Mouse (Mus musculus) neural tube, embryonic 13.5 days (tissue): ENCODE results near the gene 1700020A23Rik. TPM values are rescaled to one million over a fixed set of nuclear protein-coding genes. Genes with fewer than 3 reads are reported as not detected.
A peak's percentile ranks its signal among the peaks of the same experiment; 100 is the strongest.

Experiments used
- ATAC-seq: fragments of 200-750 bp; cut with Nextera tagmentation; 2 replicates; pipeline ENCODE4 v1.8.0; 2017; ENCODE audit warnings: low read depth, mild to moderate bottlenecking, moderate TSS enrichment, moderate library complexity
- H3K27ac ChIP-seq: fragments of 300-500 bp; sonication (generic); replicated peaks from 2 replicates; pipeline ENCODE4 v1.5.1; 2015; ENCODE audit warnings: moderate library complexity, mild to moderate bottlenecking, inconsistent platforms
- H3K27me3 ChIP-seq: fragments of 300-500 bp; sonication (generic); 2 replicates; pipeline ENCODE4 v1.6.1; 2015; ENCODE audit warnings: mild to moderate bottlenecking, inconsistent platforms
- H3K36me3 ChIP-seq: fragments of 300-500 bp; sonication (generic); 2 replicates; pipeline ENCODE4 v1.6.1; 2015; ENCODE audit warnings: mild to moderate bottlenecking, inconsistent platforms
- H3K4me1 ChIP-seq: fragments of 300-500 bp; sonication (generic); replicated peaks from 2 replicates; pipeline ENCODE4 v1.6.1; 2015; ENCODE audit warnings: inconsistent platforms
- H3K4me2 ChIP-seq: fragments of 300-500 bp; sonication (generic); 2 replicates; pipeline ENCODE4 v1.6.1; 2015; ENCODE audit warnings: inconsistent platforms, mild to moderate bottlenecking, moderate library complexity
- H3K4me3 ChIP-seq: fragments of 300-500 bp; sonication (generic); 2 replicates; pipeline ENCODE4 v1.5.1; 2015; ENCODE audit warnings: mild to moderate bottlenecking, inconsistent platforms
- H3K9ac ChIP-seq: fragments of 300-500 bp; sonication (generic); 2 replicates; pipeline ENCODE4 v1.6.1; 2015; ENCODE audit warnings: moderate library complexity, mild to moderate bottlenecking, inconsistent platforms
- H3K9me3 ChIP-seq: fragments of 300-500 bp; sonication (generic); 2 replicates; pipeline ENCODE4 v1.6.1; 2016; ENCODE audit warnings: inconsistent platforms
- WGBS: fragments of 180-500 bp; shearing (Covaris S2); methylation state at CpG from one replicate; pipeline ENCODE4 v1.1.7; 2015; 5-methylcytosine and 5-hydroxymethylcytosine counted together
- polyA plus RNA-seq: library from polyadenylated mRNA; unstranded; fragments of >200 nt; fragmentation: Nextera tagmentation; extraction: Ambion mirVana; gene quantifications from 2 replicates; pipeline ENCODE4 v1.2.1, GENCODE M21; 2015

The 1700020A23Rik gene
- polyA plus RNA-seq, 1 experiment from 2014 or later: not detected

DNA sequence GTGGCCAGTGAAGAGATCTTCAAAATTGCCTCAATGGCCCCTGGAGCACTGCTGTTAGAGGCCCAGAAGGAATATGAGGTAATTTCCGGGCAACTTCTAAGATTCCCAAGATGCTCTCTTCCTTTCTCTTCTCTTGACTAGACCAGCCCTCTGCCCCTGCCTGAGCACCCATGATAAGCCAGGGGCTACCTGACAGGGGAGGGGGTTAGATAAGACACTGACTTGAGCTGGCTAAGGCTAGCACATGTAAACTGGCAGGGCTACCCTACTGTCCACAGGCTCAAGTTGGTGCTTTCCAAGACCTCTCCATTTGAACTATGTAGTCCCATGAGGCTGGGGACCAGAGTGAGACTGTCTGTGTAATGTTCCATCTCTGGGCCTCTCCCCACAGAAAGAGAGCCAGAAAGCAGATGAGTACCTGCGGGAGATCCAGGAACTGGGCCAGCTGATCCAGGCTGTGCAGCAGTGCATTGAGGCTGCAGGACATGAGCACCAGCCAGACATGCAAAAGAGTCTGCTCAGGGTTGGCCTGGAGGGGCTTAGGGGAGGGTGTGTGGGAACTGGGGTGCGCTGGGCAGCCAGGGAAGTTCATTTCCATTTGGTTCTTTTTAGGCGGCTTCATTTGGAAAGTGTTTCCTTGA is 34.9 kb downstream of the 1700020A23Rik start:
- H3K36me3 ChIP-seq: peaks cover 74% of the 10 kb centered on the region
- no peak overlapping the region for H3K4me2 ChIP-seq
- H3K4me3 ChIP-seq: no peak overlapping the region
- ATAC-seq: no peak
- H3K4me1 ChIP-seq: no peaks in the 10 kb centered on the region
- no peak overlapping the region for H3K9ac ChIP-seq
- no peaks in the 10 kb centered on the region for H3K27me3 ChIP-seq
- no peak overlapping the region for H3K27ac ChIP-seq
- 94% methylated on average over 4 of the region's 4 CpGs for WGBS
- H3K9me3 ChIP-seq: no peaks in the 10 kb centered on the region

DNA sequence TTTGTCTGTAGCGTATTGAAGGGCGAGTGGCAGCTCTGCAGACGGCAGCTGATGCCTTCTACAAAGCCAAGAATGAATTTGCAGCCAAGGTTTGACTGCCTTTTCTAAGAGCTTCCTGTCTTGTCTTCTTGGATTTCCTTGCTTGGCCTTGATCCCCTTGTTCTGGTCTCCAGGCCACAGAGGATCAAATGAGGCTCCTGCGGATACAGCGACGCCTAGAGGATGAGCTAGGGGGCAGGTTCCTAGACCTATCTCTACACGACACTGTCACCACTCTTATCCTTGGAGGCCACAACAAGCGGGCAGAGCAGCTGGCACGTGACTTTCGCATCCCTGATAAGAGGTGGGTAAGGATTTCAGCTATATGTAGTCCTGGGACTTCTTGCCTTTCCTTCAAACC is 37.1 kb downstream of the 1700020A23Rik start:
- Histone ChIP-seq H3K4me3 (no peak overlapping the region), H3K36me3 (peaks cover 83% of the 10 kb centered on the region), H3K4me2 (no peak overlapping the region), H3K27me3 (no peaks in the 10 kb centered on the region), H3K9me3 (no peaks in the 10 kb centered on the region), H3K4me1 (no peaks in the 10 kb centered on the region), H3K9ac (no peak overlapping the region), H3K27ac (no peak overlapping the region)
- ATAC-seq: no peak
- 90% methylated on average over 10 of the region's 10 CpGs for WGBS

DNA sequence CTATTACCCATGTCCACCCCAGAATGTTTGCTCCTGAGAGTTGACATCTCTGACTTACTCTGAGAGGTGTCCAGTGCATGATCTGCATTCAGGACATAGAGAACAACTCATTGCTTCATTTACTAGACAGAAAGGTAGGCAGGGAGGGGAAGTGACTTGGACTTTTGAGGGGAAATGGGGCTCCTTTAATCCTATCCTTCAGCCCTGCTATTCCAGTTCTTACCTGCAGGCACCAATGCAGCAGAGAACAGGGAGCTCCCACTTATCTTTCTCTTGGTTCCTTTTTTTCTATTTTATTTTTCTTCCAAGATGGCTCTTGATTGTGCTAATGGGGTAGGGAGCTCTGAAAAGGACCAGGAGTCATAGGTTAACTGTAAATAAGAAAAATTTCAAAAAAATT is 43.4 kb downstream of the 1700020A23Rik start:
- peaks cover 21% of the 10 kb centered on the region for H3K36me3 ChIP-seq
- H3K9me3 ChIP-seq: no peaks in the 10 kb centered on the region
- H3K4me3 ChIP-seq: no peak overlapping the region
- H3K9ac ChIP-seq: no peak overlapping the region
- peaks cover 30% of the 10 kb centered on the region for H3K4me1 ChIP-seq
- H3K4me2 ChIP-seq: no peak overlapping the region
- H3K27me3 ChIP-seq: peaks cover 14% of the 10 kb centered on the region
- H3K27ac ChIP-seq: no peak overlapping the region
- ATAC-seq: no peak

DNA sequence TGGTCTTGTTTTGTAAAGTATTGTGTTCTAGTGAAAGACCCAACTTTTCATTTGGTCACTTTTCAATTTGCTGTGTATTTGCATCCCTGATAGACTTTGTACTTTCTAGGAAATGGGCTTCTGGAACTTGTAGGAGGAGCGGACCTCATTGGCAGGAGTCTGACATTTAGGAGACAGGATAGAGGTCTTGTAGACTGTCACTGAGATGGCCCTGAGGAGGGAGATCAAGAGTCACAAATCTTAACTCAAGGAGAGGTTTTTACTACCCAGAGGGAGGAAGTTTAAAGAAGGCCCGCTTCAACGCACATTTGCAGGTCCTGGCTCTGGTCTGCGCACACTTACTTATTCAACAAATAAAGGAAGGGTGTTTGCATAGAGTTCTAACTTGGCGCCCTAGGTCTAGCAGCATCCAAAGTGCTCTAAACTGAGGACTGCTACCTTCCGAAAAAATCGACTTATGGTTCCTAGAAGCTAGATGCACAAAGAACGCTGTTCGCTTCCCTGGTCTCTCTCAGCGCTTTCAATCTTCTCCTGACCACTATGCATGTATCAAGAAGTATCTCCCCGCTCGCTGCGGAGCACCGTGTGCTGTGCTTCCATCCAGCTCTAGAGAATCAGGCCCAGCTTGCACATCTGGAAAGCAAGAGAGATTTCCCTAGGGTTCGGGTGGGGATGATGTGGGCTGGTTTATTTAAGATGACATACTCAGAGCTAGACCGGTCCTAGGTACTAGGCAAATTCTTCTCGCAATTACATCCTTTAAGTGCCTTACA is 44.1 kb downstream of the 1700020A23Rik start:
- WGBS: 7% methylated on average over 17 of the region's 17 CpGs
- Histone ChIP-seq H3K4me1 (peaks cover 32% of the 10 kb centered on the region), H3K27me3 (peaks cover 14% of the 10 kb centered on the region), H3K27ac (peak overlapping the region; percentile 92; the same call in 1 of the 2 replicates), H3K36me3 (peaks cover 14% of the 10 kb centered on the region), H3K9me3 (no peaks in the 10 kb centered on the region), H3K9ac (peak overlapping the region; percentile 93), H3K4me3 (peak overlapping the region; percentile 84), H3K4me2 (peak overlapping the region; percentile 82)
- no peak; the same call in none of the 2 replicates for ATAC-seq

DNA sequence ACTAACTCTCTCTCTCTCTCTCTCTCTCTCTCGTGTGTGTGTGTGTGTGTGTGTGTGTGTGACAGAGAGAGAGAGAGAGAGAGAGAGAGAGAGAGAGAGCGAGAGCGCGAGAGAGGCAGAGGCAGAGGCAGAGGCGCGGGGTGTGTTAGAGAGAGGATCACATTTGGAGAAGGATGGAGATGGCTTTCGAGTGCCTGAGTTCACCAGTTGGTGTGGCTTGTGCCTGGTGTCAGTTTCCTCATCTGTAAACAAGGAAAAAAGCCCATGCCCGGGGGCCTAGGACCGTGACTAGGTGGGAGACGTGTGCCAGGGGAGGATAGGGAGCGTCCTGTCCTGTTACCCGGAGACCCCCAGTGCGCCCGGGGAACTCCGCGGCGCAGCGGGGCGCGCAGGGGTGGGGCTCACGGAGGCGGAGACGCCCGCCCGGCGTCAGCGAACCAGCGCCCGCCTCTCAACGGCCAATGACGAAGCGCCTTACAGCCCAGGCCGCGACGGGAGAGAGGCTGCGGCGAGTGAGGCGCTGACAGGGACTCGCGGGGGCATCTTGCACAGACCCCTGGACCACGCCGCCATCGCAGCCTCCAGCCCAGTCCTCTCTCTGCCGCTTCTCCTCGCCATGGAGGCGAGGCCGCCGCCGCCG is 44.9 kb downstream of the 1700020A23Rik start, which contains the start of gene Ptpra:
TSS of gene Ptpra (plus strand) at position 485 of the 640 bp plus-strand sequence.
- Histone ChIP-seq H3K36me3 (peaks cover 9% of the 10 kb centered on the region), H3K4me1 (peaks cover 38% of the 10 kb centered on the region), H3K9ac (peak within 1 kb of the TSS; percentile 93), H3K9me3 (no peaks in the 10 kb centered on the region), H3K4me2 (peak within 1 kb of the TSS; percentile 82), H3K27ac (peak within 1 kb of the TSS; percentile 92), H3K4me3 (peak within 1 kb of the TSS; percentile 84), H3K27me3 (peaks cover 14% of the 10 kb centered on the region)
- ATAC-seq: peak; percentile 98
- WGBS: under 1% methylated on average over 46 of the region's 50 CpGs

DNA sequence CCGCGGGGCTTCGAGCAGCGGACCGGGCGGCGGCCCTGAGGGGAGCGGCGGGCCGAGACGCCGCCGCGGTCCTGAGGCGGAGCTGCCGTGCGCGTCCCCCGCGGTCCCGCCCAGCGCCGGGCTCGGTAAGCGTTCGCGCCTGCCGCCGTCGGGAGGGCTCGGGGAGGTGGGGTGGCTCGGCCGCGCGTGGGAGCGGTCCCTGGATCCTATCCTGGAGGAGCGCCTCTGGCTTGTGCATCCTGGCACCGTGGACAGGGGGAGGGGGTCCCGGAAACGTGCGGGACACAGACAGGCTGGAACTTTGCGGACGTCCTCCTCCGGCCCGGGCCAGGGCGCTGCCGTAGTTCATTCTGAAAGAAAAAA is 45.4 kb downstream of the 1700020A23Rik start:
- Histone ChIP-seq H3K9me3 (no peaks in the 10 kb centered on the region), H3K36me3 (peaks cover 6% of the 10 kb centered on the region; the same call in 1 of the 2 replicates), H3K4me2 (peak overlapping the region; percentile 82), H3K27ac (peak overlapping the region; percentile 92), H3K9ac (peak overlapping the region; percentile 93), H3K27me3 (peaks cover 14% of the 10 kb centered on the region), H3K4me3 (peak overlapping the region; percentile 84), H3K4me1 (peaks cover 41% of the 10 kb centered on the region)
- peak; percentile 89 for ATAC-seq
- under 1% methylated on average over 40 of the region's 47 CpGs for WGBS

DNA sequence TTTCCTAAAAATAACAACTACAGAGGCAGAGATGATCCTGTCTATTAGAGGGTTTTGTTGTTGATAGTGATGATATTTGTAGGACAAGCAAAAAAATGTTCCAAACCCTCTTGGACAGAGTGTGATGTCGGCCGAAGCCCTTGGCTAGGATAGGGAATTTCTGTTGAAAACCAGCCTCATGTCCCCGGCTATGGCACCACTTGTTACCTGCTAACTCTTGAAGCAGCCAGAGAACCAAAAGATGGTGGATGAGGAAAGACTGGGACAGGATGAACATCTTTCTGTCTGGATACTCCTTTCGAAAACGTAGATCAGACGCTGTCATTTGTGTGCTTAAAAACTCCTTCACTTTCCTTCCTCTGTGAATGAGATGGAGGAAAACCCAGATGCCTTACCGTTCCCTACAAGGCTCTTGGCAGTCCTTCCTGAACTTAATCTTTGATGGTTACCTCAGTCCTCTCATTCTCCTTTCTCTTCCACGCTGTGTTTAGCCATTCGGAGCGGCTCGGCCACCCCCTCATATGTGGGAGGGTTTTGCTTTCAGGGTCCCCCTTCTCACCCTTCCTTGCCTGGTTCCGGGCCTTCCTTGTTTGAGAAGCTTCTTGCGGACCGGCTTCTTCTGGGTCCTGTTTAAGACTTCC is 46.1 kb downstream of the 1700020A23Rik start:
- Histone ChIP-seq H3K27ac (no peak overlapping the region), H3K9ac (peak overlapping the region; percentile 93), H3K9me3 (no peaks in the 10 kb centered on the region), H3K4me1 (peaks cover 41% of the 10 kb centered on the region), H3K4me3 (peak overlapping the region; percentile 84), H3K4me2 (peak overlapping the region; percentile 82), H3K27me3 (peaks cover 14% of the 10 kb centered on the region), H3K36me3 (no peaks in the 10 kb centered on the region)
- ATAC-seq: no peak
- 75% methylated on average over 14 of the region's 14 CpGs for WGBS

DNA sequence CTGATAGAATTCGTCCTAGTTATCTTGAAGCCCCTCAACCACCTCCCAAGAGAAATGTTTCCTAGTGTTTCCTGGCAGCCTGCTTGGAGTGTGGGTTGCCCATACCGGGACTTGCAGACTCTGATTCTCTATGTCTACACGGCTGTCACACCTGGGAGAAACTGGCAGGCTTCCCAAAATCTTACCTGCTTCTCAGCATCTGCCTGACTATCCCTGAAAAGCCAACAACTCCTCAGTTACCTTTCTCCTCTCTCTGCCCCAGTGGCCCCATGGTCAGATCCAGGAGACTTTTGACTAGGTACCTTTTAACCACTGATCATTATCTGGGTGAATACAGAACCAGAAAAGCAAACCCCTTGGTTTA is 46.6 kb downstream of the 1700020A23Rik start:
- WGBS: 77% methylated on average over 3 of the region's 3 CpGs
- peaks cover 14% of the 10 kb centered on the region for H3K27me3 ChIP-seq
- H3K4me2 ChIP-seq: peak overlapping the region; percentile 82
- H3K4me1 ChIP-seq: peaks cover 43% of the 10 kb centered on the region
- peak overlapping the region; percentile 84 for H3K4me3 ChIP-seq
- H3K9me3 ChIP-seq: no peaks in the 10 kb centered on the region
- no peaks in the 10 kb centered on the region for H3K36me3 ChIP-seq
- no peak for ATAC-seq
- H3K27ac ChIP-seq: no peak overlapping the region
- H3K9ac ChIP-seq: peak overlapping the region; percentile 93

DNA sequence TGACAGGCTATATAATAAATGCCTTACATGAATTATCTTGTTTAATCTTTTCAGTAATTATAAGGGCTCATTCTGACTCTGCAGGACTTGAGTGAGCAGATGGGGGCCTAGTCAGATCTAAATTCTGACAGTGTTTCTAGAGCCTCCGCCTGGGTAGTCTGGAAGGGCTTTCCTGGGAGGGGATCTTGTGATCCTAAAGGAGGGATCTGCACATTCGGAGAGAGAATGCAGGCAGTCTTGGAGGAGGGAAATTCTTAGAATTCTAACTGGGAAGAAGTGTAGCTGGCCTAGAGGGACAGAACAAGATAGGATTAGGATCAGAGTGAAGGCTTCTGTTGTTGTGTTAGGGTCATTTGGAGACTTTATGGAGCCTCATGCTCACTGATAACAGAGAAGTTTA is 47.2 kb downstream of the 1700020A23Rik start:
- Histone ChIP-seq H3K4me1 (peaks cover 43% of the 10 kb centered on the region), H3K27me3 (peaks cover 14% of the 10 kb centered on the region), H3K4me3 (no peak overlapping the region), H3K27ac (no peak overlapping the region), H3K9ac (no peak overlapping the region), H3K4me2 (peak overlapping the region; percentile 82; the same call in 1 of the 2 replicates), H3K9me3 (no peaks in the 10 kb centered on the region), H3K36me3 (no peaks in the 10 kb centered on the region)
- WGBS: 79% methylated on average over 2 of the region's 2 CpGs
- ATAC-seq: no peak

DNA sequence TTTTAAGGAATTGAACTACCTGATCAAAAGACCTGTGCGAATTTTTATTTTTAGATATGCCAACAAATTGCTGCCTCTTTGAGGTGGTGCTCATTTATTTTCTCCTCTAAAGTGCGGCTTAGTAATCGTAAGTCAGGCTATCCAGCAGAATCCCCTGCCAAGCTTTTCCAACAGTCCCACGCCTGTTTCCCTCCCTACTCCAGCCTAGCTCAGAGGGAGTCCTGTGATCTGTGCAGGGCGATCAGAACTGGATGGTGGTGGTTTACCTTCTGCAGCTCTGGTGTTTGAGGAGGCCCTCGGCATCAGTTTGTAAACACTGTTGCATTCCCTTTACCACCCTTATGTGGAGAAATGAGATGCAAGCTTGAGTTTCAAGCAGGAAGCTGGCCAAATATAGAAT is 48.4 kb downstream of the 1700020A23Rik start:
- 0 out of 2 replicates have a peak overlapping the region, but pooled peaks have one; percentile 3 for H3K4me2 ChIP-seq
- H3K36me3 ChIP-seq: no peaks in the 10 kb centered on the region
- peaks cover 6% of the 10 kb centered on the region for H3K27me3 ChIP-seq
- H3K9ac ChIP-seq: no peak overlapping the region
- no peak overlapping the region for H3K27ac ChIP-seq
- peaks cover 43% of the 10 kb centered on the region for H3K4me1 ChIP-seq
- WGBS: 79% methylated on average over 6 of the region's 6 CpGs
- no peaks in the 10 kb centered on the region for H3K9me3 ChIP-seq
- no peak overlapping the region for H3K4me3 ChIP-seq
- ATAC-seq: no peak

DNA sequence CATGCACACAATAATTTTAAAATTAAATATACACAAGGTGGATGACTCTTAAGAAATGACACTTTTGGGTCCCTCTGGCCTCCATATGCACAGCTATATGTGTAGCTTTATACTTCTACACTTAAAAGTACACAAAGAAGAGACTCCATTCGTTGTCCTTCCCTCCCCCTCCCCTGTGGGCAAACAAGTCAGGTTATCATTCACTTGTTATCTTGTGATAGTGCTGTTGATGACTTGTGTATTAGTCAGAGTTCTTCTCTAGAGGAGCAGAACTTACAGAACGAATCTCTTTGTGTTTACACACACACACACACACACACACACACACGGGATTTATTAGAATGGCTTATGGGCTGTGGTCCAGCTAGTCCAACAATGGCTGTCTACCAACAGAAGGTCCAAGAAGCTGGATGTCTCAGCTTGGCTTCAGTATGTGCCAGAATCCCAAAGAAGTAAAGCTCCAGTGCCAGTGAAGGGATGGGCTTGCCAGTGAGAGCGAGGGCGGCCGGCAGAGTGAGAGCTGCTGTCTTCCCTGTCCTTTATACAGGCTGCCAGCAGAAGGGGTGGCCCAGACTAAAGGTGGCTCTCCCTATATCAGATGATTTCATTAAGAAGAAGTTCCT is 49.8 kb downstream of the 1700020A23Rik start:
- Histone ChIP-seq H3K36me3 (no peaks in the 10 kb centered on the region), H3K4me1 (peaks cover 37% of the 10 kb centered on the region), H3K27ac (no peak overlapping the region), H3K4me3 (no peak overlapping the region), H3K9me3 (no peaks in the 10 kb centered on the region), H3K9ac (no peak overlapping the region), H3K27me3 (no peaks in the 10 kb centered on the region), H3K4me2 (no peak overlapping the region)
- no peak for ATAC-seq
- WGBS: 80% methylated on average over 6 of the region's 6 CpGs
